Mouse (Mus musculus): ENCODE results near the gene Cd46. TPM values are rescaled to one million over a fixed set of nuclear protein-coding genes. Genes with fewer than 3 reads are reported as not detected.

The Cd46 gene
- polyA plus RNA-seq, 1 experiment from 2014 or later: 0.36 TPM

DNA sequence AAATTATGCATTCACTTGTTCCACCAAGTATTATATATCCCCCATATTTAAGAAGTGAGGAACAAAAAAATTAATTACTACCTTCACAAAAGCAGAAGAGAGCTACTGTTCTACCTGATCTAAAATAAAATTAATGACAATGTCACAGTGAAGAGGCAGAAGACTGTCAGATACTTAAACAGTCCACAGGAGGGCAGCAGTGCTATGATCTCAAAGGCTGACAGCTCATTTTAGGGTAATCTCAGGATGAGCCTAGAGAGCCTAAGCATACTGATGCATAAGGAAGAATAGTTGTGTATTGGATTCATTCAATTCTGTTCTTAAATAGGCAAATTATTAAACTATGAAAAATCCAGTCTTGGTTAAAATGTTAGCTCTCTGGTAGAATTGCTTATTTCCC lies 51.6 kb downstream of the Cd46 start:
- ATAC-seq (peak; percentile 71), DNase-seq (peak; percentile 36)
- Histone ChIP-seq H3K27me3 (ENCODE audit: insufficient read depth, low read length) (no peaks in the 10 kb centered on the region), H3K4me3 (ENCODE audit: low read depth, low read length) (no peak overlapping the region), H3K27ac (ENCODE audit: low read depth) (no peak overlapping the region), H3K9me3 (ENCODE audit: low read length) (no peaks in the 10 kb centered on the region), H3K36me3 (replicated peaks; ENCODE audit: insufficient read depth, low read length) (no peaks in the 10 kb centered on the region), H3K4me2 (ENCODE audit: low read depth, low read length) (no peak overlapping the region), H3K9ac (replicated peaks) (no peak overlapping the region), H3K4me1 (ENCODE audit: insufficient read depth) (no peaks in the 10 kb centered on the region)
- TF ChIP-seq CTCF (IDR thresholded peaks at IDR 0.05; ENCODE audit: low read depth) (peak; percentile 80), EP300 (IDR thresholded peaks at IDR 0.05; ENCODE audit: low read depth) (no peak)

DNA sequence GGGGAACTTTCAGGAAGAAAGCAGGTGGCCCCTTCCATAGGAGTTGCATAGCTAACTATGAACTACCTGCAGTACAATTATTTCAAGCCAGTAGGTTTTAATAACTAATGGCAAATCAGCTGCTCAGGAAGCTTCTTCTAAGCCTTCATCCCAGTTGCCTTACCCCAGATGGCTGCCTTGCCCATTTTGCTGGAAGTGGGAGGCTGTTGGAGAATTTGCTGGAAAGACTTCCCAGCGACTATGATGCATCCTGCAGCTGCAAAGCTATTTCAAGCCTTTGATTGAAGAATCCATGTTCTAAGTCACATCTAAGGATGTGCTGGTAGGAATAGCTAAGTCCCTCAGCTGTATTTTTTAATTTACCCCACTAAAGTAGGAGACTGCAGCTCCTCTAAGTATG lies 53.7 kb downstream of the Cd46 start:
- Histone ChIP-seq H3K9me3 (ENCODE audit: low read length) (no peaks in the 10 kb centered on the region), H3K4me2 (ENCODE audit: low read depth, low read length) (no peak overlapping the region), H3K27ac (ENCODE audit: low read depth) (no peak overlapping the region), H3K4me1 (ENCODE audit: insufficient read depth) (no peaks in the 10 kb centered on the region), H3K4me3 (ENCODE audit: low read depth, low read length) (no peak overlapping the region), H3K9ac (replicated peaks) (no peak overlapping the region), H3K36me3 (replicated peaks; ENCODE audit: insufficient read depth, low read length) (no peaks in the 10 kb centered on the region; the same call in 1 of the 2 replicates), H3K27me3 (ENCODE audit: insufficient read depth, low read length) (no peaks in the 10 kb centered on the region)
- DNase-seq: no peak
- TF ChIP-seq EP300 (IDR thresholded peaks at IDR 0.05; ENCODE audit: low read depth) (no peak), CTCF (IDR thresholded peaks at IDR 0.05; ENCODE audit: low read depth) (no peak)
- 64% methylated on average over 1 of the region's 1 CpGs for WGBS (ENCODE audit: insufficient replicate concordance)
- ATAC-seq: no peak

DNA sequence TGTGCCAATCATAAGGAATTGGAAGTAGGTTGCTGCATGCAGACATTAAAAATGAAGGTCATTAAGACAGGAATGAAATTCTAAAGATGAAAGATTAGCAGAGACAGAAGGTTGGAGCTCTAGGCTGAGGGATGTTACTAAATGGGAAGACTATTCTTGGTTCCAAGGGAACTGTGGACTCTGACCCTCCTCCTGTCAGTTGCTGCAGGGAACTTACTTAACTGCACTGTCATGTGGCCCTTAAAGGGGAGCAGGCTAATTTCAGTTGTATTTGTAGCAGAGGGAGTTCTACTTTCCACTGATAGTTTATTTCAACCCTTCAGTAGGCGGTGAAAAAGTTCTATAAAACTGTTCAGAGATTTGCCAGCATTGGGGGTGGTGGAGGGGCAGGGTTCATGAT lies 54.1 kb downstream of the Cd46 start:
- TF ChIP-seq CTCF (IDR thresholded peaks at IDR 0.05; ENCODE audit: low read depth): no peak
- TF ChIP-seq EP300 (IDR thresholded peaks at IDR 0.05; ENCODE audit: low read depth): no peak
- H3K4me1 ChIP-seq (ENCODE audit: insufficient read depth): no peaks in the 10 kb centered on the region
- no peak overlapping the region for H3K4me3 ChIP-seq (ENCODE audit: low read depth, low read length)
- no peaks in the 10 kb centered on the region for H3K27me3 ChIP-seq (ENCODE audit: insufficient read depth, low read length)
- no peak for ATAC-seq
- H3K36me3 ChIP-seq (replicated peaks; ENCODE audit: insufficient read depth, low read length): no peaks in the 10 kb centered on the region; the same call in 1 of the 2 replicates
- no peak overlapping the region for H3K4me2 ChIP-seq (ENCODE audit: low read depth, low read length)
- H3K9ac ChIP-seq (replicated peaks): no peak overlapping the region
- H3K27ac ChIP-seq (ENCODE audit: low read depth): no peak overlapping the region
- WGBS (ENCODE audit: insufficient replicate concordance): 76% methylated on average over 1 of the region's 1 CpGs
- no peaks in the 10 kb centered on the region for H3K9me3 ChIP-seq (ENCODE audit: low read length)
- DNase-seq: no peak

DNA sequence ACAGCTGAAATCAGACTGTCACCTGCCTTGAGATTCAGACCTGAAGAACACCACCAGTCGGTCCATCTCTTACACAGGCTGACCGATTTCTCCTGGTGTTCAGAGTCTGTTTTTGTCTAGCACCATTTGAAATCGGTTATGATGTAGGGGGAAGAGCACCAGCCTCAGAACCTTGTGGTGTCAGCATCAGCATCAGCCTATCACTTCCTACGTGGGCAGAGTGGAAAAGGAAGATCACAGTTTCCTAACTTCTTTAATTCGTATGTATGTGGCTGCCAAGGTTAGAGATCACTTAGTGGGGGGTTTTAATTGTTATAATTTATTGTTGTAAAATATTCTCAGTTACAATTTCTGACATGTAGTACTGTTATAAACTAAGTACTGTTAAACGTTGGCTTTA lies 54.6 kb downstream of the Cd46 start:
- DNase-seq (no peak), ATAC-seq (no peak)
- Histone ChIP-seq H3K4me1 (ENCODE audit: insufficient read depth) (no peaks in the 10 kb centered on the region), H3K4me2 (ENCODE audit: low read depth, low read length) (no peak overlapping the region), H3K4me3 (ENCODE audit: low read depth, low read length) (no peak overlapping the region), H3K9me3 (ENCODE audit: low read length) (no peaks in the 10 kb centered on the region), H3K9ac (replicated peaks) (no peak overlapping the region), H3K27ac (ENCODE audit: low read depth) (no peak overlapping the region), H3K36me3 (replicated peaks; ENCODE audit: insufficient read depth, low read length) (no peaks in the 10 kb centered on the region; the same call in 1 of the 2 replicates), H3K27me3 (ENCODE audit: insufficient read depth, low read length) (no peaks in the 10 kb centered on the region)
- WGBS (ENCODE audit: insufficient replicate concordance): 74% methylated on average over 6 of the region's 6 CpGs
- no peak for TF ChIP-seq EP300 (IDR thresholded peaks at IDR 0.05; ENCODE audit: low read depth)
- TF ChIP-seq CTCF (IDR thresholded peaks at IDR 0.05; ENCODE audit: low read depth): no peak

DNA sequence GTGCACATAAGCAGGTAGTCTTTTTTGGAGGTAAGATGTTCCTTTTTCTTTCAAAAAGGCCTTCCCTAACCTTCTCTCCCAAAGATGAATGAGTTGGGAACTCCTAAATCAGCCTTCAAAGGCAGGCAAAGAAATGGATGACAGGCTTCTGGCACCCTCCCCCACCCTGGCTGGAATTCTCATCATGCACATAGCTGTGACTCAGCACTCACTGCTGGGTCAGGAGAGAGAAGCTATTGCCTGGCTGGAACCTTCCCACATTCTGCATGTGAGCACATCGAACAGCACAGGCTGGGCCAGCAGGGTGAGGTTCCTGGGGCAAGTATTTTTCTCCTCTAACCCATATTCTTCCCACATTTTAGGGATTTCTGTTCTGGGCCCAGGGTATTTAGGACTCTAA lies 58.1 kb downstream of the Cd46 start:
- ATAC-seq (peak; percentile 61; the same call in 1 of the 2 replicates), DNase-seq (no peak)
- WGBS (ENCODE audit: insufficient replicate concordance): 68% methylated on average over 1 of the region's 1 CpGs

DNA sequence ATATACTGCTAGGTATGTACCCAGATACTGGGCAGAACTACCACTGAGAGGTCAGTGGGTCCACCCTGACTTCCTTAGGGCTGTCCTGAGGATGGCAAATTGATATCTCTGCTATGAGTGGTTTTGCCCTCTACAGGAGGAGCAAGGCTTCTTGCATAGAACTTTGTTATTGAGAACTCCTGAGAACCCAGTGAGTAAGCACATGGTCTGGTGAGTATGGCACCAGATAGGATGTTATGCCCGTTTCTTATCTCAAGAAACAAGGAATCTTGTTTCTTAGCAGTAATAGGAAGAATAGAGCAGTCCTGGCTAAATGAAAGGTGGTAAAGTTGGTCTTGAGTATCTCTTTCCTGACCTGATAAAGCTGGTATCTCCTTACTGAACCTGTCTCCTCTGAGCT lies 59.3 kb downstream of the Cd46 start:
- no peak; the same call in 1 of the 2 replicates for TF ChIP-seq EP300 (IDR thresholded peaks at IDR 0.05; ENCODE audit: low read depth)
- TF ChIP-seq CTCF (IDR thresholded peaks at IDR 0.05; ENCODE audit: low read depth): no peak
- Histone ChIP-seq H3K4me3 (ENCODE audit: low read depth, low read length) (no peak overlapping the region), H3K27ac (ENCODE audit: low read depth) (no peak overlapping the region), H3K4me1 (ENCODE audit: insufficient read depth) (no peaks in the 10 kb centered on the region), H3K36me3 (replicated peaks; ENCODE audit: insufficient read depth, low read length) (no peaks in the 10 kb centered on the region; the same call in 1 of the 2 replicates), H3K9ac (replicated peaks) (no peak overlapping the region), H3K27me3 (ENCODE audit: insufficient read depth, low read length) (no peaks in the 10 kb centered on the region), H3K9me3 (ENCODE audit: low read length) (no peaks in the 10 kb centered on the region), H3K4me2 (ENCODE audit: low read depth, low read length) (no peak overlapping the region)
- WGBS (ENCODE audit: insufficient replicate concordance): 67% methylated on average over 1 of the region's 1 CpGs
- ATAC-seq (peak; percentile 70), DNase-seq (no peak)

More for the DNA sequence above, 58.1 kb downstream of the Cd46 start:
- Histone ChIP-seq H3K36me3 (replicated peaks; ENCODE audit: insufficient read depth, low read length) (no peaks in the 10 kb centered on the region; the same call in 1 of the 2 replicates), H3K4me2 (ENCODE audit: low read depth, low read length) (no peak overlapping the region), H3K9me3 (ENCODE audit: low read length) (no peaks in the 10 kb centered on the region), H3K4me1 (ENCODE audit: insufficient read depth) (no peaks in the 10 kb centered on the region), H3K4me3 (ENCODE audit: low read depth, low read length) (no peak overlapping the region), H3K27ac (ENCODE audit: low read depth) (no peak overlapping the region), H3K27me3 (ENCODE audit: insufficient read depth, low read length) (no peaks in the 10 kb centered on the region), H3K9ac (replicated peaks) (no peak overlapping the region)
- TF ChIP-seq EP300 (IDR thresholded peaks at IDR 0.05; ENCODE audit: low read depth) (no peak), CTCF (IDR thresholded peaks at IDR 0.05; ENCODE audit: low read depth) (no peak)

DNA sequence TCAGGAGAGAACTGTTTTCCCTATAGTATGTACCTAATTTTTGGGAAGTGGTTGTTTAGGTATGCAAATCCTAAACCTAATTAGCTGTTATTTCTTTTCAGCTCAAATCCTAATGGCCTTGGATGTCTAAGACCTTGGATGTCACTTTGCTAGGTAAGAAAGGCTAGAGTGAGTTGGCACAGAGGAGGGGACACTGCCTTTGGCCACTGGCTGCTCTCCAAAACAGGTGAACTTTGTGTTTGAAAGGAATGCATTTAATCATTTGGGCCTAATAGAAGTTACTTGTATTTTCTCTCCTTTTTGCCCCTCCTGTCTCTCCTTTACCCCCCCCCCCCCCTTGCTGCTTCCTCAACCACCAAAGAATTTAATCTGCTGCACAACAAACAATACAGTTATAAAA lies 60.3 kb downstream of the Cd46 start:
- DNase-seq: no peak
- H3K4me3 ChIP-seq (ENCODE audit: low read depth, low read length): no peak overlapping the region
- no peaks in the 10 kb centered on the region for H3K9me3 ChIP-seq (ENCODE audit: low read length)
- H3K27ac ChIP-seq (ENCODE audit: low read depth): no peak overlapping the region
- H3K4me1 ChIP-seq (ENCODE audit: insufficient read depth): no peaks in the 10 kb centered on the region
- H3K4me2 ChIP-seq (ENCODE audit: low read depth, low read length): no peak overlapping the region
- H3K27me3 ChIP-seq (ENCODE audit: insufficient read depth, low read length): no peaks in the 10 kb centered on the region
- TF ChIP-seq CTCF (IDR thresholded peaks at IDR 0.05; ENCODE audit: low read depth) (no peak), EP300 (IDR thresholded peaks at IDR 0.05; ENCODE audit: low read depth) (no peak)
- no peak for ATAC-seq
- H3K9ac ChIP-seq (replicated peaks): no peak overlapping the region
- no peaks in the 10 kb centered on the region; the same call in 1 of the 2 replicates for H3K36me3 ChIP-seq (replicated peaks; ENCODE audit: insufficient read depth, low read length)

All from liver, postnatal 0 days (tissue).